27 mouse cellular contexts compared by ENCODE assay signal in the genomic region with DNA sequence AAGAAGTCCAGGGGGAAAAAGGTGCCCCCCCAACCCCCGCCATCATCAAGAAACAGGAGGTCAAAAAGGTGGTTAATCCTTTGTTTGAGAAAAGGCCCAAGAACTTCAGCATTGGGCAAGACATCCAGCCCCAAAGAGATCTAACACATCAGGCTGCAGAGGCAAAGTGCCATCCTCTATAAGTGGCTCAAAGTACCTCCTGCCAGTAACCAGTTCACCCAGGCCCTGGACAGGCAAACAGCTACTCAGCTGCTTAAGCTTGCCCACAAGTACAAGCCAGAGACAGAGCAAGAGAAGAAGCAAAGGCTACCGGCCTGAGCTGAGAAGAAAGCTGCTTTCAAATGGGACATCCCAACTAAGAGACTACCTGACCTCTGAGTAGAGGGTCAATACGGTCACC.
DNase-seq lines count a peak whose midpoint lies in the region; ATAC-seq lines count a peak whose summit lies in the region.
"Had no signal": no experiment of that assay in that cellular context is flagged by ENCODE, and none has a peak within 500 bp of the region (broad histone marks: within the 10 kb centered on the region; RNA-seq: fewer than 3 reads in every experiment).

No protein-coding gene starts in this region.

- H3K9ac ChIP-seq in heart, embryonic 12.5 days: no peak overlapping the region
- H3K9ac ChIP-seq: embryonic facial prominence, embryonic 13.5 days; forebrain, embryonic 12.5 days; forebrain, embryonic 15.5 days; hindbrain, embryonic 14.5 days had no signal

- no peaks in the 10 kb centered on the region for H3K36me3 ChIP-seq in heart, embryonic 12.5 days
- H3K36me3 ChIP-seq: embryonic facial prominence, embryonic 10.5 days; embryonic facial prominence, embryonic 13.5 days; forebrain, embryonic 12.5 days; forebrain, embryonic 15.5 days had no signal

- ATAC-seq in heart, embryonic 12.5 days (ENCODE audit: insufficient number of reproducible peaks, low FRiP score): no peak
- ATAC-seq: CD4-positive, CD25-positive, alpha-beta regulatory T cell, adult 4 months; forebrain, embryonic 15.5 days; hindbrain, postnatal 0 days; inflammation-experienced regulatory T-cells, adult 6 months; intestine, embryonic 16.5 days had no signal

- WGBS in heart, embryonic 12.5 days: 81% methylated on average over 3 of the region's 3 CpGs

- H3K4me3 ChIP-seq in heart, embryonic 12.5 days: no peak overlapping the region
- H3K4me3 ChIP-seq: embryonic facial prominence, embryonic 10.5 days; embryonic facial prominence, embryonic 13.5 days; erythroblast, embryonic 14.5 days; forebrain, embryonic 12.5 days; forebrain, embryonic 15.5 days had no signal

- H3K4me2 ChIP-seq in heart, embryonic 12.5 days: no peak overlapping the region
- H3K4me2 ChIP-seq: embryonic facial prominence, embryonic 13.5 days; forebrain, embryonic 12.5 days; forebrain, embryonic 15.5 days; hindbrain, embryonic 14.5 days had no signal

- H3K4me1 ChIP-seq in heart, embryonic 12.5 days (replicated peaks): peaks cover 42% of the 10 kb centered on the region
- H3K4me1 ChIP-seq: embryonic facial prominence, embryonic 10.5 days; forebrain, embryonic 12.5 days; forebrain, embryonic 15.5 days had no signal

- no peaks in the 10 kb centered on the region for H3K27me3 ChIP-seq in heart, embryonic 12.5 days (replicated peaks)
- H3K27me3 ChIP-seq: embryonic facial prominence, embryonic 13.5 days; forebrain, embryonic 12.5 days; forebrain, embryonic 15.5 days had no signal

- DNase-seq in heart, adult 11 months: peak; percentile 92
- no peak for DNase-seq in heart, postnatal 4 days
- no peak for DNase-seq in heart, postnatal 14 days
- DNase-seq in skeletal muscle tissue, adult 2 months (ENCODE audit: low read depth, low spot score): peak; percentile 66
- no peak for DNase-seq in adrenal gland, adult 18-20 months (ENCODE audit: low spot score in 2 of 2)
- DNase-seq: adrenal gland, adult 8-10 months; adrenal gland, postnatal 25 days; cerebellum, adult 11-12 months; cerebellum, adult 8-10 months; cerebellum, postnatal 10 days; cerebellum, postnatal 36 days; embryo, embryonic 11 days; gastrocnemius, postnatal 25 days; heart, postnatal 10 days; kidney, adult 18-20 months; kidney, adult 9 months had no signal

- H3K9me3 ChIP-seq in heart, embryonic 12.5 days (replicated peaks): 0 out of 2 replicates have a peak, but pooled peaks cover 4% of the 10 kb centered on the region
- H3K9me3 ChIP-seq: embryonic facial prominence, embryonic 10.5 days; embryonic facial prominence, embryonic 13.5 days; forebrain, embryonic 12.5 days; forebrain, embryonic 15.5 days had no signal

- intact Hi-C loops in heart, postnatal 14 days (cut with DNase I): no loop called here

- H3K27ac ChIP-seq in heart, embryonic 12.5 days (ENCODE audit: poor library complexity, severe bottlenecking): peak overlapping the region; percentile 45; the same call in 1 of the 2 replicates
- H3K27ac ChIP-seq: embryonic facial prominence, embryonic 10.5 days; embryonic facial prominence, embryonic 13.5 days; forebrain, embryonic 12.5 days; forebrain, embryonic 15.5 days; hindbrain, embryonic 14.5 days; hindbrain, postnatal 0 days had no signal

Comparison
In these comparisons a context has a peak if more than half of its experiments do, and no peak if none do; other contexts are left out.
1. DNase-seq: peak in heart, adult 11 months (single experiment) and skeletal muscle tissue, adult 2 months (single experiment); none in heart, postnatal 4 days (single experiment), heart, postnatal 14 days (0 of 2) and adrenal gland, adult 18-20 months (0 of 2).